14 mouse cellular contexts compared by ENCODE assay signal in genomic region chr5:99415676-99416075, GRCm38 (mm10).
"Had no signal": no experiment of that assay in that cellular context is flagged by ENCODE, and none has a peak within 500 bp of the region (broad histone marks: within the 10 kb centered on the region; RNA-seq: fewer than 3 reads in every experiment).

No protein-coding gene starts in this region.

- H3K27me3 ChIP-seq: midbrain, embryonic 15.5 days; neural tube, embryonic 12.5 days had no signal

- H3K9ac ChIP-seq: liver, embryonic 14.5 days; lung, embryonic 14.5 days; midbrain, embryonic 12.5 days; midbrain, embryonic 15.5 days; neural tube, embryonic 12.5 days had no signal

- H3K4me2 ChIP-seq: lung, embryonic 14.5 days; midbrain, embryonic 12.5 days; midbrain, embryonic 15.5 days; neural tube, embryonic 12.5 days had no signal

- H3K4me3 ChIP-seq: megakaryocyte, embryonic 14.5 days; midbrain, embryonic 12.5 days; midbrain, embryonic 15.5 days; neural tube, embryonic 12.5 days had no signal

- DNase-seq: lung, adult 18-20 months; lung, embryonic 14.5 days; lung, postnatal 10 days; lung, postnatal 4 days; right cerebral cortex, postnatal 14 days; spleen, adult 18-20 months; thymus, adult 18-20 months; thymus, postnatal 14 days; thymus, postnatal 36 days had no signal

- H3K27ac ChIP-seq: liver, embryonic 14.5 days; midbrain, embryonic 12.5 days; midbrain, embryonic 15.5 days; neural tube, embryonic 12.5 days had no signal

- H3K9me3 ChIP-seq: megakaryocyte, embryonic 14.5 days; midbrain, embryonic 12.5 days; midbrain, embryonic 15.5 days; neural tube, embryonic 12.5 days had no signal

- ATAC-seq: midbrain, embryonic 15.5 days had no signal

- H3K4me1 ChIP-seq: midbrain, embryonic 12.5 days; midbrain, embryonic 15.5 days; neural tube, embryonic 12.5 days had no signal

- H3K36me3 ChIP-seq: midbrain, embryonic 12.5 days; midbrain, embryonic 15.5 days; neural tube, embryonic 12.5 days had no signal
